Mouse (Mus musculus) gastrocnemius, adult 8-10 months (tissue): ENCODE results near the gene Irf6. TPM values are rescaled to one million over a fixed set of nuclear protein-coding genes. Genes with fewer than 3 reads are reported as not detected.

ENCODE experiments used
- DNase-seq, 2 experiments: peaks; one replicate each; pipeline ENCODE4 v3.0.0; 2022; ENCODE audit warnings: low spot score in 2 of 2
- total RNA-seq, 4 experiments: library from RNA; stranded (reverse); gene quantifications; 2 replicates each; pipeline ENCODE4 v1.2.4; 2022

The Irf6 gene
- total RNA-seq, 4 experiments from 2014 or later = 0.44 to 1.1 (median 0.63) TPM

- no peak for DNase-seq
Observed at GRCm38 (mm10) chr1:193200640-193201382, 47.9 kb downstream of the Irf6 start.

GRCm38 (mm10) chr1:193201383-193201778, 48.5 kb downstream of the Irf6 start, which contains the start of gene Traf3ip3:
TSS of gene Traf3ip3 (minus strand) at chr1:193201703.
- DNase-seq = no peak

- DNase-seq = no peak
Observed at GRCm38 (mm10) chr1:193203821-193204220, 50.9 kb downstream of the Irf6 start.

GRCm38 (mm10) chr1:193205431-193205830, 52.5 kb downstream of the Irf6 start:
- DNase-seq = no peak

GRCm38 (mm10) chr1:193207503-193207902, 54.6 kb downstream of the Irf6 start, which contains the start of gene Lamb3:
TSS of gene Lamb3 (plus strand) at chr1:193207699.
- DNase-seq = no peak

- no peak for DNase-seq
Observed at GRCm38 (mm10) chr1:193208178-193208577, 55.3 kb downstream of the Irf6 start.

DNA sequence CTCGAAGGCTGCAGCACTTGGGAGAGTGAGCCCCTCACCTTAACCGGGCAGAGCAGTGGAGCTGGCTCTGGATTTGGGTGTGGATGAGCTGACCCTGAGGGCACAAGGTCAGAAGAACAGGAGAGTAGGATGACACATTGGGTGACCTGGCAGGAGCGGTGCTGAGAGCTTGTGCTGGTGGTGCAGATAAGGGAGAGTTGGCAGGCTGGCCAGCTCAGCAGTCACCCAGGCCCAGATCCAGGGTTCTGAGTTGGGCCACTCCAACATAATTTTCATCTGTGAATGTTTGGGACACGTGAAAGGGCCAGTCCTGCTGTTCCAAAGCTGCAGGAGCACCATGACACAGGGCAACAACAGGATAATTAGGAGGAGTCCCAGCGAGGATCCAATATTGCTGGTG, 58.5 kb downstream of the Irf6 start:
- no peak for DNase-seq

DNA sequence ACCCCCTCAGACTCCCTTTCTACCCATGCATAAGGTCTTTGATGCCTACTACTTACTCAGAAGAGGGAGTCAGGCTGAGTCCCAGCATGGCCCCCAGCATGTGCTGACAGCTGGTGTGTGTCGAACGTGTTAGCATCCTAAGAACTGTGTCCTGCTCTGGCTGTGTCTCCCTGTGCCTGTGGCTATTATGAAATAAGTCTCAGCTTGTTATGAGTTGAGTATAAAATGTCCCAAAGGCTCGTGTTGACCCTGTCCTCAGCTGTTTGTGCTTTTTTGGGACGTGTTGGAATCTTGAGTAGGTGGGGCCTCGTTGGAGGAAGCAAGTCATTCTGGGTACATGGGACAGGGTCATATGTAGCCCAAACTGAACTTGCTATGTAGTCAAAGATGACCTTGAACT, 61.1 kb downstream of the Irf6 start:
- no peak for DNase-seq

GRCm38 (mm10) chr1:193216000-193216399, 63.1 kb downstream of the Irf6 start:
- DNase-seq = no peak

DNA sequence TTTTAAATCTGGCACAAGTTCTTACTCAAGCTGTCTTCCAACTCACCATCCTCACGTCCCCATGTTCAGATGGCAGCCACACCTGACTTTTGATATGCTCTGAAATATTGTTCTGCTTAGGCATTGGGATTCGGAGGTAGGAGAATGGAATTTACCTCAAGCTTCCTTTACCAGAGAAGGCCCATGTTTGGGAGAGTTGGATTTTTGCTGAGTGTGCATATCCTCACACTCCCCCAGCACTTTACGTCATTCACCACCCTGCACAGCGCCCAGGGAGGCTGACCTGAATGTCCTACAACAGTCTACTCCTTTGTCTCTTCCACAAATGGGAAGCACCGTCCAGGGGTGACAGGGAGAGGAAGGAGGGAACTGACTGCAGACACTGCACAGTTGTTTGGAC, 67.5 kb downstream of the Irf6 start:
- DNase-seq = no peak

Other genes with a start within 250 kb of the Irf6 start
- under 1 TPM; 0.07 to 0.22 (median 0.11) TPM for gene Syt14, start 117.3 kb upstream of the Irf6 start, total RNA-seq
- gene Diexf, start 22.8 kb upstream of the Irf6 start, total RNA-seq = 10 to 100 TPM in 1 of 4 experiments, 1 to 10 TPM in 3; 6.6 to 10.2 (median 8.1) TPM
- gene A130010J15Rik, start 14.9 kb downstream of the Irf6 start, total RNA-seq = 1 to 10 TPM; 2.6 to 4.8 (median 3.0) TPM
- 1 to 10 TPM in 1 of 4 experiments, under 1 TPM in 3; 0.48 to 2.0 (median 0.74) TPM for gene Traf3ip3, start 48.6 kb downstream of the Irf6 start, total RNA-seq
- 1 to 10 TPM; 2.1 to 5.0 (median 2.5) TPM for gene Lamb3, start 54.6 kb downstream of the Irf6 start, total RNA-seq
- gene Hsd11b1, start 111.0 kb downstream of the Irf6 start, total RNA-seq = 1 to 10 TPM; 3.6 to 7.9 (median 4.7) TPM
- 10 to 100 TPM; 14.5 to 30.2 (median 27.6) TPM for gene G0s2, start 120.1 kb downstream of the Irf6 start, total RNA-seq
- gene Camk1g, start 217.2 kb downstream of the Irf6 start, total RNA-seq = under 1 TPM in 2 of 4 experiments, not detected in 2; 0.19 to 0.27 TPM